Mouse (Mus musculus) monocyte, adult 2 months (primary cell): ENCODE results near the gene Cacna1d.

Experiments used
- DNase-seq, 2 experiments: peaks; one replicate each; pipeline ENCODE4 v3.0.0; 2022; ENCODE audit warnings: low spot score in 2 of 2, low read depth in 1 of 2

Cacna1d gene

DNA sequence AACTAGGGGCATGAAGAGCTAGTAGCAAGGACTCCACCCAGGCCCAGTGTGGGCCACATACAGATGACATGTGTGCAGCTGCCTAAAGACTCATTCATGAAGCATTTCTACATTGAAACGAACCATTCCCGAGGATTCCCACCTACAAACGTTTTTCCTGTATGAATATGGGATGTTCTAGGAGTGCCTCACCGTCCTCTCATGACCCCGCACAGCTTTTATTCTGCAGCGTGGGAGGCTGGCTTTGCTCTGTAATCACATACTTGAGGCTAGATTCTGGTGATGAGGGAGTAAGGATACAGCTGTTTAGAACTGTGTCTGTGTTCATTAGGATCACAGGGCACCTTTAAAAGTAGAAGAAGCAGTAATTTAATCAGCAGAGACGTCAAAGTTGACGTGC lies 219.4 kb downstream of the Cacna1d start:
- no peak for DNase-seq

DNA sequence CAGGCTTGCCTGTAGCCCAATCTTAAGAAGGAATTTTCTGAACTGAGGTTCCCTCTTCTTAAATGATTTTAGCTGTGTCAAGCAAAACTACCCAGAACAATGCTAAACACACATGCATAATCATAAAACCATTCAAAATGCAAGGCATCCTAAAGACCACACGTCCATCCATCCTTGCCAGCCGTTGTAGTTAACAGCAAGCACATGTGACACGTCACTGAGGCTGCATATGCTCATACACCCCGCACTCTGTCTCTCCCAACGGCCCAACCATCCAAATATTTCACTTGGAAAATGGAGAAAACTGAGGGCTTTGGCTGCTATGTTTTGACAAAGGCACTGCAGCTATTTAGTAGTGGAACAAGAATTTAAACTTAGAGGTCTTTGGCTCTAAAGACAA lies 220.9 kb downstream of the Cacna1d start:
- no peak for DNase-seq

DNA sequence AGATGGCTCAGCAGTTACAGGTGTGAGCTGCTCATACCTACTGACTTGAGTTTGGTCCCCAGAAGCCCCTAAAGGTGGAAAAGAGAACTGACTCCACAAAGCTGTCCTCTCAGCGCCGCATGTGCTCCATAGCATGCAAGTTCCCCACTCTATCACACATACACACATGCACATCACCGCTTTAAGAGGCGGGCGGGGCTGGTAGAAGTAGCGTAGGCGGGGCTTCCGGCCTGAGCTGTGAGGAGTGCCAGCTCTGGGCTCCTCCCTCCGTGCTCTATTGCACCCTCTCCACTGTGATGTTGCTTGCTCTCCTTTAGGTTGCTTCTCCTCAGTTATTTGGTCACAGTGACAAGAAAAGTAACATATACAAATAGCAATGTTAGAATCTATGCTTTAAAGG lies 225.5 kb downstream of the Cacna1d start:
- no peak for DNase-seq

- no peak for DNase-seq
Measured at GRCm38 (mm10) chr14:30261561-30262251, 229.5 kb downstream of the Cacna1d start.

DNA sequence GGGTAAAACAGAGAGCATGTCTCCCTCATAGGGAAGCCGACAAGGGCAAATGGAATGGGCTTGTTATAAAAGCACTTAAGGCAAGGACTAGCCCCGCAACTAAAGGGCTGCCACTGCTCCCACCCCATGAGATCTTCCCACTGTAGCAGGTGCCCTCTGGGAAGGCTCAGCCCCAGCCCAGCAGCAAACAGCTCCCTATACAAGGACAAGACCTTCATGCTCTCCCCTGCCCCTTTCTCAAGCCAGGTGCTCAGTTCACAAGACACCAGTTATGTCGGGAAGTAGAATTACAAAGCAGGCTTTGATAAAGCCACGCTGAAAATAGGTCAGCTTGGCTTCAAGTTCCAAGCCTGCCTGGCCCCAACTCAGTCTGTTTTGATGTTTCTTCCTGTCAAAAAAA lies 233.6 kb downstream of the Cacna1d start:
- no peak for DNase-seq

DNA sequence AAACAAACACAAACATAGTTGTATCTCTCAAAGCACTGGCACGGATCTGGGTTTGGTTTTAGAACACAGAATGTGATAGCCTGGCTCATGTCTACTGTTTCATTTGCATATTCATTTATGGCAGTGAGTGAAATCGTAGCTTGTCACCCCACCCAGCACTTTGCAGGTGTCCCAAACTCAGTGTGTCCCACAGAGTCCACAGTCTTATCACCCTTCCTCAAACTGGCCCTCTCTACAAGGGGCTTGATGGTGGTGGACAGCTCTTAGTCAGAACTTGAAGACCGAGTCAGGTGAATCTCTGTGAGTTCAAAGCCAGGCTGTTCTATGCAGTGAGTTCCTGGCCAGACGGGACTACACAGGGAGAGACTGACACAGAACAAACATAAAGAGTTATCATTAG lies 234.8 kb downstream of the Cacna1d start:
- no peak for DNase-seq

GRCm38 (mm10) chr14:30255701-30256400 lies 235.4 kb downstream of the Cacna1d start:
- DNase-seq, result no peak

- no peak for DNase-seq
Measured at GRCm38 (mm10) chr14:30254776-30255175, 236.5 kb downstream of the Cacna1d start.

DNA sequence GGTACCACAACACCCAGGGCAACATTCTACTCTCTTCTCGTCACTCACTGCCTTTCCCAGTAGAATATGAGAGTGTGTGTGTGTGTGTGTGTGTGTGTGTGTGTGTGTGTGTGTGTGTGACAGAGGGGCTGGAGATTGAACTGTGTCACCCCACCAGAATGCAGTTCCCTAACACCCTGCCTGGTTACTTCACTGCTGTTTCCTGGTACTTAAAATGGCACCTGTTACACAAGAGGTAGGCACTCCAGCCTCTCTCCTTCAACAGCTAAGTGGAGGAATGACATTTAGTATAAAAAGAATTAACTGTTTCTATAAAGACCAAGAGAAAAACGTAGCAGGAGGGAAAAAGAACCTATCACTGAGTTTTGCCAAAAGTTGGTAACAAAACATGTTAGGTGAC lies 238.4 kb downstream of the Cacna1d start:
- no peak for DNase-seq

DNA sequence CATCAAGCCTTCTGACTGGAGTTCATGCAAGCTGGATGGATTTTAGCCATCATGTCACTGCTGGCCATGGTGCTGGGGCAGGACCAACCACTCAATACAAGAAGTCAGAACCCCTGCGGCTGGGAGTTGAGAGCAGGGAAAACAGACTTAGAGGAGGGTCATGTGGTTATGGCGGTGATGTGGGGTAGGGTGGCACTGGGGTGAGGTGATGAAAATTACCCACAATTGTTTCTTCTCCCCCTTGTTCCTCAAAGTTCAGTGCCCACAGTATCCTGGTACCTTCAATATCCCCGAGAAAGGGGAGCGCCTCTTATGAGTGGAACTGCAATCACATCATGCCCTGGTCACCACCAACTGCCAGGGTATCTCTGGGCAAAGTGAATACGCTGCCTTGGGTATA lies 239.9 kb downstream of the Cacna1d start:
- no peak for DNase-seq

DNA sequence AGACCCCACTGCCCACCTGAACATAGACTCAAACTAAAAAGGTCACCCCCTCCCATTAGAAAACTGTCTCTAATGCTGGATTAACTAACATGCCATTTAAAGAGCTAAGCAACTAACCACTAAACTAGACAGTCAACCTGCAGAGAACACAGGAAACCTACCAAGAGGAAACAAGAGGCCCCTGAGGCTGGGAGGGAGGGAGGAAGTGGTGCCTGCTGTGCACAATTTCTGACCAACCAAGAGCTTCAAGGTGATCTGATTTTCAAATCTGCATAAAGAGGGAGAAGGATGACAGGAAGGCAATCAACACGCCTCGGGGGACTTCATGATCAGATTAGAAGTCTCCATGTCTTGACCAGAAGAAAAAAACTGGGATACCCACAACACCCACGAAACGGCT lies 241.7 kb downstream of the Cacna1d start:
- no peak for DNase-seq

DNA sequence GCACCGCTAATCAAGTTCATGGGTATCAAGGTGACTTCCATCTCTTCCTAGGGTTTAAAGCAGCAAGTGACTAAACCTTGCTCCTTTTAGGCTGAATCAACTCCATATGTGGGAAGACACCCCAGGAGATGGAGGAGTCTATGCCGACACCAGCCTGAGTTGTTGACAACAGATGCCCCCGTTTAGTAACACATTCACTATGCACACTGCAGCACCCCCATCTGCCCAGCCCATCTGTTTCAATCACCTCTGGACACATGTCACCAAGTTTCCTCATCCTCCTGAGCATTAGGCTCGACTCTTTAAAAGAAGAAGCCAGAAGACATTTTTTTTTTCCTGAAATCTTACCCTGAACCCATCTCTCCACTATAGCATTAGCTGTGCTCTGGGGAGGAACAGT lies 242.4 kb downstream of the Cacna1d start:
- DNase-seq, result no peak

GRCm38 (mm10) chr14:30248121-30248520 lies 243.1 kb downstream of the Cacna1d start:
- no peak for DNase-seq

- no peak for DNase-seq
Measured at GRCm38 (mm10) chr14:30247606-30248005, 243.6 kb downstream of the Cacna1d start.

GRCm38 (mm10) chr14:30244776-30245175 lies 246.5 kb downstream of the Cacna1d start:
- no peak for DNase-seq

DNA sequence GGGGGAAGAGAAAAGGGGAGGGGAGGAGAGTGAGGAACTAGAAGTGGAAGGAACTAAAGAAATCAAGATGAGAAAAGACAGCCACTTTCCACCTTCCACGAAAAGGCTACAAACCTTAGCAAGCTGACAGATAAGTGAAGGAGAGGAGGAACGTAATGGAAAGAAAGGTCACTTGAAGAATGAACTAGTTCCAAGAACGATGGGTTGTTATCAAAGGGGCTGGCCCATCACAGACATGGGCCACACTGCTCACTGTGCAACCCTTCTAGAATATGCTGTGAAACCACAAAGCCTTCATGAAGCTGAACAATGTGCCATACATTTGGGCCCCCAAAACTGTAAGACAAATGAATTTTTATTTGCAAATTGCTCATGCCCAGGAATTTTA lies 248.4 kb downstream of the Cacna1d start:
- DNase-seq, result no peak

DNA sequence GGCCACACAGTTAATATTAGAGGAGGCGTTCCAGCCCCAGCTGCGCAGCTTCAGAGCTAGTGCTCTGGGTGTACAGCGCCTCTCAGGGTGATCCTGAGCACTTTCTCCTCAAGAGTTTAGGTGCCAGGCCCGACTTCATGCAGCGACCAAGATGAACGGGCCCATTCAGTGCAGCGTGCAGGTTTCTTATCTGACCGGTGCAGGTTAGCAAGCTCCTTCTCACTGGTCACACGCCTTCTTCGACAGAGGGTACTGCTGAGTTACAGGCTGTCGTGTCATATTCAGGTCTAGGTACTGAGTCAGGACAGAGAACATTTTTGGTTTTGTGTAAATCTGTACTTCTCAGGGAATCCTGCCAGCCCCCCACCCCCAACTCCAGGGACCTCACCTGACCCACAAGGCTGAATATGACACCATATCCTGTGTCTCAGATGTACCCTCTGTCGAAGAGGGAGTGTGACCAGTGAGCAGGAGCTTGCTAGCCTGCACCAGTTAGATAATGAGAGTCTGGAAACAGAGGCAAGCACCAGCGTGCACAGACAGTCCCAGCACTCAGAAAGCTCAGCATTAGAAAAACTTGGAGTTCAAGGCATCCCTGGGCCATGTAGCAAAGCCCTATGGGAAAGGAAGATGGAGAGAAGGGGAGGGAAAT lies 249.0 kb downstream of the Cacna1d start:
- no peak for DNase-seq

GRCm38 (mm10) chr14:30240916-30241515 lies 250.2 kb downstream of the Cacna1d start:
- no peak for DNase-seq

DNA sequence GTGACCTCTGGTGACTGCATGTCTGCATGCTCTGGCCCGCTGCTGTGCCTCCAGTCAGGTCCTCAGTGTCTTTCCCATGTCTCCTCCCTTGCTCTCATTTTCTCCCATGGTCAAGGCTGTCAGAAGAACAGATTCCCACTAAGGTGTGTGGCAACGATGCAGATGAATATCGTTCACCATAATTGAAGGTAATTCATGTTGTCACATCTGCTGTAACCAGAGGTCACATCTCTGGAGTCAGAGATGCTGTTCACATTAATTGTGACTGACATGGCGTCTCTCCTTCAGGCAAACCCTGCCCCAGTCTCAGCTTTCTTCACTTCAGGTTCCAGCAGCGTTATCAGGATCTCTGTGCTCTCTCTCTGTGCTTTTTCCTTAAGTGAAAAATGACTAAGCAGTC lies 252.4 kb downstream of the Cacna1d start:
- no peak for DNase-seq

DNA sequence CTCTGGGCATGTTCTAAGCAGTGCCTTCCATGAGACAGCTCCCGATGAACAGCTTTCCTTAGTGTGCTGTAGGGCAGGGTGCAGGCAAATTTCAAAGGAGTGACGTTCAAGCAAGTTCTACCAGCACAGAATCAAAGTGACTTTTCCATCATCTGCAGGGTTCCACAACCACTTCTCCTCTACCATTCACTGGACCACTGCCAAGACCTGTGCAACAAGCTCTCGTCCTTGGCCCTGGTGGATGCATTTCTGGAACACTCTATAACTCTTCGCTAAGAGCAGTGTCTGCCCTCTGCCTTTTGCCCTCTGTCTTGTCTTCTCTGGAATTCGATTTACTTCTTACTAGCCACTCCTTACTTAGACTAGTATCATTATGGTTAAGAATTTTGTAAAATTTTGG lies 266.1 kb downstream of the Cacna1d start:
- DNase-seq, result no peak

- DNase-seq, result no peak
Measured at GRCm38 (mm10) chr14:30222101-30222500, 269.2 kb downstream of the Cacna1d start.

DNA sequence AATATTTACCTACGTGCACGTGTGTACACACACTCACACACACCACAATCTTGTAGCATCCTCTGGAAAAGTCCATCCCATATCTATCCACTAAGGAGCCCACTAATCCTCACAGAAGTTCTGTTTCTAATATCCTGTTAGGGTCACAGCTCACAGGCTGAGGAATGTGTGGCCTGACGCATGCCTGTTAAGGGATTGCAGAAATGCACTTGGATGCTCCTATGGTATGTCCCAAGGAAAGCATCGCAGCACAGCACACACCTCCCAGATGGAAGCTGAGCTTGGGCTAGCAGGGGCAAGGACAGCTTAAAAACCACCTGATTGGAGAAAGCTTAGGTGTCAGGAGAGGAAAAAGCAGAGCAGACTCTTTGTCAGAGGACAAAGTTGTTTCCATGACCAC lies 271.4 kb downstream of the Cacna1d start:
- no peak for DNase-seq
